Comparison of ENCODE assay signal across 8 mouse cellular contexts in genomic region chr2:174109991-174110782, GRCm38 (mm10). TPM values are rescaled to one million over a fixed set of nuclear protein-coding genes. Genes with fewer than 3 reads are reported as not detected.
DNase-seq lines count a peak whose midpoint lies in the region; ATAC-seq lines count a peak whose summit lies in the region.

Gene Npepl1 (plus strand): TSS chr2:174110349.

- H3K36me3 ChIP-seq in hindbrain, embryonic 14.5 days (replicated peaks; ENCODE audit: control insufficient read depth, insufficient read depth): peaks cover 3% of the 10 kb centered on the region; the same call in 1 of the 2 replicates

- peaks cover 9% of the 10 kb centered on the region; the same call in 1 of the 2 replicates for H3K4me1 ChIP-seq in hindbrain, embryonic 14.5 days (replicated peaks; ENCODE audit: control insufficient read depth, insufficient read depth, low read length)

- WGBS in hindbrain, embryonic 14.5 days: 2% methylated on average over 82 of the region's 90 CpGs

- peak within 1 kb of the TSS; percentile 68 for H3K9ac ChIP-seq in hindbrain, embryonic 14.5 days

- H3K4me3 ChIP-seq in hindbrain, embryonic 14.5 days (replicated peaks; ENCODE audit: low read length): peak within 1 kb of the TSS; percentile 37

- DNase-seq in cerebellum, postnatal 36 days: peak; percentile 69 to 72
- DNase-seq in gastrocnemius, adult 18-20 months (ENCODE audit: low spot score): peak; percentile 77
- no peak for DNase-seq in hindbrain, embryonic 14.5 days (ENCODE audit: low spot score)
- peak; percentile 26 for DNase-seq in left cerebral cortex, adult 11 months (ENCODE audit: low spot score)
- DNase-seq in lung, postnatal 36 days: peak; percentile 63
- DNase-seq in retina, postnatal 1 day: peak; percentile 75
- DNase-seq in urinary bladder, postnatal 25 days (ENCODE audit: low spot score): peak; percentile 71

- H3K27me3 ChIP-seq in hindbrain, embryonic 14.5 days (ENCODE audit: control insufficient read depth, insufficient read depth, low read length): no peaks in the 10 kb centered on the region

- ATAC-seq in activated CD4-positive, CD25-positive, alpha-beta regulatory T cell, adult 4 months: peak; percentile 89
- peak; percentile 80 for ATAC-seq in hindbrain, embryonic 14.5 days (ENCODE audit: low FRiP score)

- H3K27ac ChIP-seq in hindbrain, embryonic 14.5 days: peak within 1 kb of the TSS; percentile 57; the same call in 1 of the 2 replicates

- H3K4me2 ChIP-seq in hindbrain, embryonic 14.5 days (replicated peaks): peak within 1 kb of the TSS; percentile 73

- no peaks in the 10 kb centered on the region for H3K9me3 ChIP-seq in hindbrain, embryonic 14.5 days (ENCODE audit: control insufficient read depth, low read length)

RNA-seq across cellular contexts. Expression of gene Npepl1, which starts in this region (rescaled TPM):
- polyA plus RNA-seq in activated CD4-positive, CD25-positive, alpha-beta regulatory T cell, adult 4 months (2017; shearing (Covaris generic)): 10 to 100 TPM; 18.9 to 20.9 TPM
- 10 to 100 TPM; 88.1 to 92.2 TPM for total RNA-seq in gastrocnemius, adult 18-20 months (2021)
- 12.5 and 14.6 TPM in 2 replicates for polyA plus RNA-seq in hindbrain, embryonic 14.5 days (2014; fragmentation: Nextera tagmentation; extraction: Ambion mirVana)
